24 mouse cellular contexts compared by ENCODE assay signal in the genomic region with DNA sequence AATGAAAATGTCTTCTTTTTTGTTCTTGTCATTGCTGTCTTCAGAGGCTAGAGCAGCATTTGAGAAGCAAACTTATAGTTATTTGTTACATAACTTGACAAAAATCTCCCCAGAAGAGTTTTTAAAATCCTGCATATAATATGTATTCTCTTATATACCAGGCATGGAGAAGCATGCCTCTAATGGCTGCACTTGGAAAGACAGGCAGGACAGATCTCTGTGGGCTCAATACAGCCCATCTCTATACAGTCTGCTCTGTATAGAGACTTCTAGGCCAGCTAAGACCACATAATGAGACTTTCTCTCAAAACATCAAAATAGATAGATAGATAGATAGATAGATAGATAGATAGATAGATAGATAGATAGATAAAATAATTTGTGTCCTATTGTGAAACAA.
DNase-seq lines count a peak whose midpoint lies in the region; ATAC-seq and TF ChIP-seq lines count a peak whose summit lies in the region.
"Had no signal": no experiment of that assay in that cellular context is flagged by ENCODE, and none has a peak within 500 bp of the region (broad histone marks: within the 10 kb centered on the region; RNA-seq: fewer than 3 reads in every experiment).

No protein-coding gene starts in this region.

- peak; percentile 48 for TF ChIP-seq CTCF in forebrain, postnatal 0 days (IDR thresholded peaks at IDR 0.05; ENCODE audit: low read depth)
- TF ChIP-seq CTCF in kidney, postnatal 0 days (IDR thresholded peaks at IDR 0.05; ENCODE audit: low read depth): peak; percentile 15; the same call in 1 of the 2 replicates

- no peaks in the 10 kb centered on the region for H3K9me3 ChIP-seq in forebrain, postnatal 0 days (ENCODE audit: low read length)
- H3K9me3 ChIP-seq in forebrain, embryonic 10.5 days: no peaks in the 10 kb centered on the region
- H3K9me3 ChIP-seq in kidney, postnatal 0 days (replicated peaks; ENCODE audit: low read length): no peaks in the 10 kb centered on the region
- no peaks in the 10 kb centered on the region for H3K9me3 ChIP-seq in neural tube, embryonic 12.5 days
- H3K9me3 ChIP-seq: G1E; heart, embryonic 13.5 days; hindbrain, embryonic 13.5 days; kidney, embryonic 15.5 days; limb, embryonic 10.5 days; liver, embryonic 15.5 days had no signal

- no peak overlapping the region for H3K4me3 ChIP-seq in forebrain, postnatal 0 days (ENCODE audit: low read depth, low read length)
- no peak overlapping the region for H3K4me3 ChIP-seq in forebrain, embryonic 10.5 days
- no peak overlapping the region for H3K4me3 ChIP-seq in kidney, postnatal 0 days (replicated peaks; ENCODE audit: low read depth, low read length)
- no peak overlapping the region for H3K4me3 ChIP-seq in neural tube, embryonic 12.5 days
- H3K4me3 ChIP-seq: heart, embryonic 13.5 days; hindbrain, embryonic 13.5 days; kidney, embryonic 15.5 days; limb, embryonic 10.5 days; liver, embryonic 15.5 days had no signal

- H3K27ac ChIP-seq in forebrain, postnatal 0 days (ENCODE audit: low read depth, low read length): no peak overlapping the region
- no peak overlapping the region for H3K27ac ChIP-seq in forebrain, embryonic 10.5 days
- H3K27ac ChIP-seq in kidney, postnatal 0 days: no peak overlapping the region
- H3K27ac ChIP-seq in neural tube, embryonic 12.5 days: no peak overlapping the region
- H3K27ac ChIP-seq: heart, embryonic 13.5 days; hindbrain, embryonic 13.5 days; kidney, embryonic 15.5 days; limb, embryonic 10.5 days; liver, embryonic 15.5 days; macrophage had no signal

- H3K36me3 ChIP-seq in forebrain, postnatal 0 days (ENCODE audit: insufficient read depth): no peaks in the 10 kb centered on the region
- H3K36me3 ChIP-seq in forebrain, embryonic 10.5 days (replicated peaks): no peaks in the 10 kb centered on the region
- H3K36me3 ChIP-seq in kidney, postnatal 0 days (ENCODE audit: insufficient read depth, low read length): no peaks in the 10 kb centered on the region
- no peaks in the 10 kb centered on the region for H3K36me3 ChIP-seq in neural tube, embryonic 12.5 days
- H3K36me3 ChIP-seq: G1E; heart, embryonic 13.5 days; hindbrain, embryonic 13.5 days; kidney, embryonic 15.5 days; limb, embryonic 10.5 days; liver, embryonic 15.5 days had no signal

- no peak overlapping the region for H3K4me2 ChIP-seq in forebrain, postnatal 0 days (ENCODE audit: low read depth)
- no peak overlapping the region for H3K4me2 ChIP-seq in kidney, postnatal 0 days (ENCODE audit: low read length)
- H3K4me2 ChIP-seq in neural tube, embryonic 12.5 days (replicated peaks): no peak overlapping the region
- H3K4me2 ChIP-seq: heart, embryonic 13.5 days; hindbrain, embryonic 13.5 days; kidney, embryonic 15.5 days; liver, embryonic 15.5 days had no signal

- DNase-seq in forebrain, postnatal 0 days: no peak
- DNase-seq in forebrain, embryonic 10.5 days (ENCODE audit: extremely low spot score, low spot score): no peak
- DNase-seq in kidney, postnatal 0 days (ENCODE audit: low spot score): no peak
- no peak for DNase-seq in kidney, adult 18-20 months
- DNase-seq in neural tube, embryonic 10.5 days (ENCODE audit: extremely low spot score, low spot score): no peak
- no peak for DNase-seq in adrenal gland, adult (ENCODE audit: inconsistent age in 2 of 2, low spot score in 1 of 2)
- no peak for DNase-seq in adrenal gland, adult 18-20 months (ENCODE audit: low spot score in 2 of 2)
- DNase-seq: adrenal gland, postnatal 14 days; cerebellum, adult 8-10 months; gastrocnemius, postnatal 10 days; kidney, postnatal 4 days; layer of hippocampus, adult 9-11 months; liver; thymus, postnatal 36 days had no signal

- no peak overlapping the region for H3K9ac ChIP-seq in forebrain, postnatal 0 days
- H3K9ac ChIP-seq in kidney, postnatal 0 days (ENCODE audit: low read depth, low read length): no peak overlapping the region
- H3K9ac ChIP-seq in neural tube, embryonic 12.5 days: no peak overlapping the region
- H3K9ac ChIP-seq: heart, embryonic 13.5 days; hindbrain, embryonic 13.5 days; kidney, embryonic 15.5 days; liver, embryonic 15.5 days had no signal

- ATAC-seq in forebrain, postnatal 0 days: no peak
- no peak for ATAC-seq in kidney, postnatal 0 days (replicated peaks; ENCODE audit: low FRiP score, low read depth)
- ATAC-seq in neural tube, embryonic 12.5 days (ENCODE audit: low FRiP score, low read depth): 0 out of 2 replicates have a peak, but pooled peaks have one; percentile 56
- ATAC-seq: activated CD4-positive, CD25-positive, alpha-beta regulatory T cell, adult 4 months; intestine, embryonic 16.5 days had no signal

- H3K27me3 ChIP-seq in forebrain, postnatal 0 days (ENCODE audit: insufficient read depth, low read length): no peaks in the 10 kb centered on the region
- H3K27me3 ChIP-seq in forebrain, embryonic 10.5 days (ENCODE audit: poor library complexity, severe bottlenecking): no peaks in the 10 kb centered on the region
- H3K27me3 ChIP-seq in kidney, postnatal 0 days (ENCODE audit: insufficient read depth, low read length): no peaks in the 10 kb centered on the region
- no peaks in the 10 kb centered on the region for H3K27me3 ChIP-seq in neural tube, embryonic 12.5 days (replicated peaks)
- H3K27me3 ChIP-seq: heart, embryonic 13.5 days; hindbrain, embryonic 13.5 days; kidney, embryonic 15.5 days; liver, embryonic 15.5 days had no signal

- H3K4me1 ChIP-seq in forebrain, postnatal 0 days (ENCODE audit: insufficient read depth): peaks cover 8% of the 10 kb centered on the region; the same call in 1 of the 2 replicates
- H3K4me1 ChIP-seq in forebrain, embryonic 10.5 days: peaks cover 4% of the 10 kb centered on the region
- no peaks in the 10 kb centered on the region for H3K4me1 ChIP-seq in kidney, postnatal 0 days (replicated peaks; ENCODE audit: insufficient read depth, low read length)
- no peaks in the 10 kb centered on the region for H3K4me1 ChIP-seq in neural tube, embryonic 12.5 days
- H3K4me1 ChIP-seq: limb, embryonic 10.5 days; liver, embryonic 15.5 days had no signal
